Mouse (Mus musculus) frontal cortex, postnatal 14 days (tissue): Measurements from ENCODE around the gene Letmd1.
"Not testable (repeated sequence)": the region's sequence is repeated elsewhere in the genome, so short reads cannot be mapped to it uniquely, and the experiment has no call there.

Source experiments
- DNase-seq, 2 experiments: peaks; one replicate each; pipeline ENCODE4 v3.0.0; 2022; ENCODE audit warnings: low spot score in 2 of 2

Gene Letmd1

GRCm38 (mm10) chr15:100499506-100499905 is 30.7 kb downstream of the Letmd1 start:
- DNase-seq: not testable (repeated sequence)

DNA sequence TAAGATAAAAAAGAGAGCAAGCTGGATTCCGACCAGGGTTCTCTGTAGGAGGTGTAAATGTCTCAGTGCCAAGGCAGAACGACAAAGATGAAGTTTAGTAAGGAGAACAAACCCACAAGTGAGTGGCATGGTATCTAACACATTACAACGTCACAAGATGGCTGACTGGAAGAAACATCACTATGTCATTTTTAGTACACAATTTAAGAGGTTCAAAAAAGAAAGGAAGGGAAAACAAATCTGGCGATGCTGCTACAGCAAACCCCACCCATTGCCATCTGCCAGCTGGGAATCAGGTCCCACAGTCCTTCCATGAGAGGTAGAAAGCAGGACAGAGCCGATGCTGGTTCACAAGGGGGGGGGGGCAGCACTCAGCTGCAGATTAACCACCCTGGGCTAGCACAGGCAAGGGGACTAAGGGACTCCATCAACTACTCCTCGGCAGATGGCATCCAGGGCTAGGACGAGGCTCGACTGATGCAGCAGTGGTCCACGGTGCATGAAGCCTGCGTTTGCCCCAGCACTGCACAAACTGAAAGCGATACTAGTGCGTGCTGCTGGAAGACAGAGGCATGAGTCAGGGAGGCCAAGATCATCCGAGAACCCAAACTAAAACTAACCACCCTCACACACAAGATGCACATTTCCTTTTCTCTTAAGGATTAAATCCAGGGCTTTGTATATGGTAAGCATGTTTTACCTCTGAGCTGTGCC is 39.8 kb downstream of the Letmd1 start:
- no peak for DNase-seq

GRCm38 (mm10) chr15:100510072-100510471 is 41.2 kb downstream of the Letmd1 start:
- no peak for DNase-seq

- no peak for DNase-seq
Measured at GRCm38 (mm10) chr15:100513387-100513786, 44.6 kb downstream of the Letmd1 start.

GRCm38 (mm10) chr15:100515121-100515520 is 46.3 kb downstream of the Letmd1 start:
- no peak for DNase-seq

DNA sequence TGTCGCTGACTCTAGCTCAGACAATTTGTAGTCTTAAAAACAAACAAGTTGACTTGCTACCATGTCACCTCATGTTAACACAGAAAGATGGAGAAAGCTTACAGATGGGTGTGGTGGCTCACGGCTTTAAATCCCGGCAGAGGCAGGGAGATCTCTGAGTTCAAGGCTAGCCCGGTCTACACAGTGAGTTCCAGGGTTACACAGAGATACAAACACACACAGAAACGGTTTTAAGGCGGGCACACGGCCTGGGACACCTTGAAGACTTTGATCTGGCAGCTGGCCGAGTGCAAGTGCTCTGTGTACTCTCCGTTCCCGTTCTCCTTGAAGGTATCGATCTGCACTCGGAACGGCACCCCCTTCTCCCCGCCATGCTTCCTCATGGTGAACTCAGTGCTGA is 51.5 kb downstream of the Letmd1 start:
- DNase-seq: no peak

- no peak for DNase-seq
Measured at GRCm38 (mm10) chr15:100525405-100525804, 56.6 kb downstream of the Letmd1 start.

DNA sequence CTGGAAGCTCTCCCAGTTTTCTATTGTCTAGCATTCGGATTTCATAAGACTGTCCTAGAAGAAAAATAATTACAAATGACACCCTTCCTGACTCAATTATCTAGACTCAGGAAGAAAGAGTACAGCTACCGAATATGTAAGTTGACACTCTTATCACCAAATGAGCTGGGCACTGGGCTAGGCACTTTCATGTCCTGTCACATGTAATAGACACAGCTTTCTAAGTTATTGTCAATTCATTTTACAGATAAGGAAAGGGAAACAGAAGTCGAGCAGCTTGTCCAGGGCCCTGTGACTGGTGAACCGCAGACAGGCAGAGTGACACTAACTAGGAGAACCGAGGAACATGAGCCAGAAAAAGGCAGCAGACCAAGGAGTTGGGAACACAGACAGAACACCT is 59.1 kb downstream of the Letmd1 start:
- no peak for DNase-seq
